Mouse (Mus musculus) CH12.LX (cell line): ENCODE results near the gene Sacs. TPM values are rescaled to one million over a fixed set of nuclear protein-coding genes. Genes with fewer than 3 reads are reported as not detected.

Experiments used
- DNase-seq: peaks from one replicate; pipeline ENCODE4 v3.0.0-alpha.2; 2013; ENCODE audit errors: extremely low read depth
- H3K27ac ChIP-seq: 2 replicates; pipeline ENCODE4 v1.5.1; 2012; ENCODE audit warnings: low read depth, mild to moderate bottlenecking, control low read depth, moderate library complexity; ENCODE audit not compliant: insufficient read depth
- H3K27me3 ChIP-seq: replicated peaks from 2 replicates; pipeline ENCODE3; 2012; ENCODE audit warnings: inconsistent platforms
- H3K36me3 ChIP-seq, 2 experiments: replicated peaks in 1 of 2; 2 replicates each; pipeline versions ENCODE3 to v1.6.1; 2012; ENCODE audit warnings: inconsistent platforms in 1 of 2, low read length in 1 of 2, mild to moderate bottlenecking in 1 of 2, mixed read lengths in 1 of 2, moderate library complexity in 1 of 2; ENCODE audit not compliant: control insufficient read depth in 1 of 2, insufficient read depth in 1 of 2
- H3K4me1 ChIP-seq, 2 experiments: 2 replicates each; pipeline ENCODE4 v1.6.1; 2012; ENCODE audit warnings: inconsistent platforms in 1 of 2, moderate library complexity in 1 of 2; ENCODE audit not compliant: insufficient read depth in 2 of 2, control insufficient read depth in 1 of 2
- H3K4me2 ChIP-seq: 2 replicates; pipeline ENCODE4 v1.6.1; 2012; ENCODE audit warnings: low read depth, mild to moderate bottlenecking, control low read depth; ENCODE audit not compliant: poor library complexity, insufficient read depth, severe bottlenecking
- H3K4me3 ChIP-seq, 3 experiments: fragments of 150-350 bp in 1 of 3; sonication (generic) in 1 of 3; replicated peaks in 1 of 3; 2 replicates each; pipeline versions ENCODE3 to v1.5.1; 2011 to 2012; ENCODE audit warnings: low read depth in 2 of 3, low read length in 2 of 3, mild to moderate bottlenecking in 2 of 3, moderate library complexity in 2 of 3, control low read depth in 1 of 3, improper control_type of control experiment in 1 of 3, inconsistent platforms in 1 of 3, mixed read lengths in 1 of 3; ENCODE audit not compliant: poor library complexity in 1 of 3
- H3K79me2 ChIP-seq: replicated peaks from 2 replicates; pipeline ENCODE4 v1.6.1; 2012; ENCODE audit warnings: mild to moderate bottlenecking, moderate library complexity; ENCODE audit not compliant: control insufficient read depth, poor library complexity, insufficient read depth, severe bottlenecking; ENCODE audit errors: extremely low read depth
- H3K9ac ChIP-seq: 2 replicates; pipeline ENCODE4 v1.6.1; 2012; ENCODE audit warnings: low read depth, mild to moderate bottlenecking, control low read depth, moderate library complexity; ENCODE audit not compliant: insufficient read depth
- H3K9me3 ChIP-seq: replicated peaks from 2 replicates; pipeline ENCODE3; 2012; ENCODE audit warnings: low read length, inconsistent platforms, mixed read lengths
- BHLHE40 ChIP-seq: IDR thresholded peaks from 2 replicates; pipeline ENCODE4 v1.6.1; 2011; ENCODE audit warnings: mild to moderate bottlenecking, low read depth, low read length, improper control_type of control experiment
- CHD1 ChIP-seq: IDR thresholded peaks from 2 replicates; pipeline ENCODE4 v1.6.1; 2012; ENCODE audit warnings: low read depth, low read length, improper control_type of control experiment, inconsistent platforms
- CTCF ChIP-seq, 2 experiments: IDR thresholded peaks in 1 of 2; conservative IDR thresholded peaks in 1 of 2; 2 replicates each; pipeline ENCODE4 v1.5.1; 2011 to 2012; ENCODE audit warnings: low read depth in 2 of 2, low read length in 2 of 2, improper control_type of control experiment in 1 of 2, inconsistent platforms in 1 of 2, mild to moderate bottlenecking in 1 of 2, moderate library complexity in 1 of 2
- E2F4 ChIP-seq: IDR thresholded peaks from 2 replicates; pipeline ENCODE4 v1.6.1; 2011; ENCODE audit warnings: low read depth, low read length, improper control_type of control experiment; ENCODE audit not compliant: insufficient replicate concordance
- EP300 ChIP-seq: IDR thresholded peaks from 2 replicates; pipeline ENCODE4 v1.6.1; 2011; ENCODE audit warnings: low read length, improper control_type of control experiment
- GABPA ChIP-seq: IDR thresholded peaks from 2 replicates; pipeline ENCODE4 v1.6.1; 2012; ENCODE audit warnings: low read depth, low read length, improper control_type of control experiment, inconsistent platforms; ENCODE audit not compliant: insufficient replicate concordance
- HCFC1 ChIP-seq: IDR thresholded peaks from 2 replicates; pipeline ENCODE4 v1.6.1; 2012; ENCODE audit warnings: low read depth, mild to moderate bottlenecking, inconsistent platforms, low read length, improper control_type of control experiment
- IRF4 ChIP-seq: IDR thresholded peaks from 2 replicates; pipeline ENCODE4 v1.6.1; 2014; ENCODE audit warnings: low read depth, mild to moderate bottlenecking, inconsistent platforms, low read length, improper control_type of control experiment
- JUND ChIP-seq: conservative IDR thresholded peaks from 2 replicates; pipeline ENCODE4 v1.6.1; 2011; ENCODE audit warnings: low read depth, low read length, improper control_type of control experiment
- MAFK ChIP-seq: IDR thresholded peaks from 2 replicates; pipeline ENCODE4 v1.6.1; 2011; ENCODE audit warnings: low read length, improper control_type of control experiment; ENCODE audit not compliant: insufficient replicate concordance
- MAZ ChIP-seq: IDR thresholded peaks from 2 replicates; pipeline ENCODE4 v1.6.1; 2012; ENCODE audit warnings: low read depth, mild to moderate bottlenecking, inconsistent platforms, low read length, improper control_type of control experiment, moderate library complexity
- MXI1 ChIP-seq: IDR thresholded peaks from 2 replicates; pipeline ENCODE4 v1.6.1; 2011; ENCODE audit warnings: mild to moderate bottlenecking, low read depth, low read length, improper control_type of control experiment
- MYC ChIP-seq: IDR thresholded peaks from 2 replicates; pipeline ENCODE4 v1.6.1; 2011; ENCODE audit warnings: low read depth, mild to moderate bottlenecking, improper control_type of control experiment, low read length
- RAD21 ChIP-seq: IDR thresholded peaks from 2 replicates; pipeline ENCODE4 v1.6.1; 2011; ENCODE audit warnings: low read depth, mild to moderate bottlenecking, low read length, improper control_type of control experiment, moderate library complexity
- SMC3 ChIP-seq: IDR thresholded peaks from 2 replicates; pipeline ENCODE4 v1.6.1; 2011; ENCODE audit warnings: low read depth, low read length, improper control_type of control experiment
- TBP ChIP-seq: conservative IDR thresholded peaks from 2 replicates; pipeline ENCODE4 v1.6.1; 2011; ENCODE audit warnings: low read depth, low read length, improper control_type of control experiment
- TCF12 ChIP-seq: IDR thresholded peaks from 2 replicates; pipeline ENCODE4 v1.6.1; 2014; ENCODE audit warnings: low read depth, mild to moderate bottlenecking, inconsistent platforms, low read length, improper control_type of control experiment
- ZC3H11A ChIP-seq: IDR thresholded peaks from 2 replicates; pipeline ENCODE4 v1.6.1; 2012; ENCODE audit warnings: low read depth, mild to moderate bottlenecking, inconsistent platforms, low read length, improper control_type of control experiment
- ZNF384 ChIP-seq: IDR thresholded peaks from 2 replicates; pipeline ENCODE4 v1.6.1; 2012; ENCODE audit warnings: low read depth, low read length, improper control_type of control experiment, inconsistent platforms
- dilution Hi-C: fragments of 300-500 bp; cut with MboI; formaldehyde crosslinking; loops from 2 replicates; pipeline ENCODE4 v1.14.3; 2020; ENCODE audit warnings: low sequenced_read_pairs; ENCODE audit not compliant: extremely low pct_unique_long_range_greater_than_20kb, extremely low pct_ligation_motif_present
- in situ Hi-C: fragments of 300-500 bp; cut with MboI; formaldehyde crosslinking; loops from 3 replicates; pipeline ENCODE4 v1.14.3; 2019; ENCODE audit warnings: low sequenced_read_pairs, low pct_ligation_motif_present, low pct_unique_long_range_greater_than_20kb, mixed read lengths
- polyA plus RNA-seq: library from polyadenylated mRNA; unstranded; fragments of >175 nt; gene quantifications from 2 replicates; pipeline ENCODE4 v1.2.1, GENCODE M21; 2012; ENCODE audit warnings: low read depth; ENCODE audit not compliant: insufficient read length
- total RNA-seq, 2 experiments: library from RNA; depleted of rRNA; stranded (reverse); fragments of 300-350 nt in 1 of 2; fragments of >200 nt in 1 of 2; gene quantifications; 2 replicates each; pipeline ENCODE4 v1.2.3; 2012 to 2014

Sacs gene
- total and polyA plus RNA-seq, 3 experiments: 5.3 to 6.7 (median 6.6) TPM

GRCm38 (mm10) chr14:61161367-61162334 lies 23.4 kb downstream of the Sacs start:
- H3K27me3 ChIP-seq: no peaks in the 10 kb centered on the region
- no peak overlapping the region for H3K4me2 ChIP-seq
- no peak overlapping the region for H3K4me3 ChIP-seq
- peaks cover 4 to 11% of the 10 kb centered on the region in 2 experiments; a peak in 3 of 4 replicates for H3K4me1 ChIP-seq
- no peaks in the 10 kb centered on the region for H3K36me3 ChIP-seq
- dilution Hi-C loops (no loop called here), in situ Hi-C loops (no loop called here)
- H3K79me2 ChIP-seq: no peaks in the 10 kb centered on the region
- no peak overlapping the region for H3K27ac ChIP-seq
- no peaks in the 10 kb centered on the region for H3K9me3 ChIP-seq
- TF ChIP-seq IRF4: no peak
- TF ChIP-seq RAD21: no peak
- no peak for TF ChIP-seq CTCF (conservative IDR thresholded peaks at IDR 0.05 in 1 of 2, IDR thresholded peaks at IDR 0.05 in 1 of 2; ENCODE audit: low read depth in 2 of 2, low read length in 2 of 2)
- no peak for TF ChIP-seq ZNF384
- TF ChIP-seq SMC3: no peak
- no peak for TF ChIP-seq TCF12
- no peak for TF ChIP-seq MAFK
- no peak for TF ChIP-seq E2F4
- no peak overlapping the region for H3K9ac ChIP-seq
- DNase-seq: no peak

GRCm38 (mm10) chr14:61164461-61164860 lies 26.2 kb downstream of the Sacs start:
- peaks cover 4 to 16% of the 10 kb centered on the region in 2 experiments; a peak in 3 of 4 replicates for H3K4me1 ChIP-seq
- no peak for TF ChIP-seq TBP
- no peak for TF ChIP-seq MAZ
- no peak for TF ChIP-seq JUND
- no peak for TF ChIP-seq CTCF (conservative IDR thresholded peaks at IDR 0.05 in 1 of 2, IDR thresholded peaks at IDR 0.05 in 1 of 2; ENCODE audit: low read depth in 2 of 2, low read length in 2 of 2)
- no peak overlapping the region for H3K27ac ChIP-seq
- no peaks in the 10 kb centered on the region for H3K9me3 ChIP-seq
- dilution Hi-C loops (no loop called here), in situ Hi-C loops (no loop called here)
- H3K9ac ChIP-seq: no peak overlapping the region
- H3K4me2 ChIP-seq: no peak overlapping the region
- no peaks in the 10 kb centered on the region for H3K79me2 ChIP-seq
- H3K27me3 ChIP-seq: no peaks in the 10 kb centered on the region
- DNase-seq: no peak
- H3K4me3 ChIP-seq: no peak overlapping the region
- no peaks in the 10 kb centered on the region for H3K36me3 ChIP-seq

GRCm38 (mm10) chr14:61165929-61166328 lies 27.7 kb downstream of the Sacs start:
- H3K27ac ChIP-seq: no peak overlapping the region
- no peak for TF ChIP-seq EP300
- TF ChIP-seq MXI1: no peak
- no peak for TF ChIP-seq HCFC1
- no peak for TF ChIP-seq ZC3H11A
- TF ChIP-seq CHD1: no peak
- no peak for TF ChIP-seq BHLHE40
- TF ChIP-seq E2F4: no peak
- no peak for TF ChIP-seq MAZ
- no peak for TF ChIP-seq TBP
- no peak for TF ChIP-seq ZNF384
- no peak for TF ChIP-seq GABPA
- no peak for TF ChIP-seq MYC
- no peak for DNase-seq
- H3K4me3 ChIP-seq: no peak overlapping the region
- no peaks in the 10 kb centered on the region for H3K9me3 ChIP-seq
- no peaks in the 10 kb centered on the region for H3K79me2 ChIP-seq
- no peaks in the 10 kb centered on the region for H3K36me3 ChIP-seq
- H3K27me3 ChIP-seq: no peaks in the 10 kb centered on the region
- dilution Hi-C loops (no loop called here), in situ Hi-C loops (no loop called here)
- no peak overlapping the region for H3K4me2 ChIP-seq
- no peak overlapping the region for H3K9ac ChIP-seq
- peaks cover 4 to 16% of the 10 kb centered on the region in 2 experiments; a peak in 3 of 4 replicates for H3K4me1 ChIP-seq
